In genomic region chr4:42945952-42946351, GRCm38 (mm10) we compare ENCODE assay signal across 9 mouse cellular contexts. TPM values are rescaled to one million over a fixed set of nuclear protein-coding genes. Genes with fewer than 3 reads are reported as not detected.
DNase-seq lines count a peak whose midpoint lies in the region; ATAC-seq and TF ChIP-seq lines count a peak whose summit lies in the region.
"Had no signal": no experiment of that assay in that cellular context is flagged by ENCODE, and none has a peak within 500 bp of the region (broad histone marks: within the 10 kb centered on the region; RNA-seq: fewer than 3 reads in every experiment).

No protein-coding gene starts in this region.

- no peaks in the 10 kb centered on the region for H3K36me3 ChIP-seq in heart, postnatal 0 days (replicated peaks; ENCODE audit: control insufficient read depth, insufficient read depth, low read length)
- H3K36me3 ChIP-seq in heart, embryonic 11.5 days (ENCODE audit: control insufficient read depth, insufficient read depth, low read length): no peaks in the 10 kb centered on the region
- no peaks in the 10 kb centered on the region for H3K36me3 ChIP-seq in ES-E14 (ENCODE audit: control insufficient read depth, insufficient read depth, low read length, poor library complexity, severe bottlenecking)
- H3K36me3 ChIP-seq in midbrain, embryonic 16.5 days (ENCODE audit: control insufficient read depth, insufficient read depth, low read length): no peaks in the 10 kb centered on the region

- H3K9ac ChIP-seq in heart, postnatal 0 days (replicated peaks; ENCODE audit: low read depth, low read length): no peak overlapping the region
- H3K9ac ChIP-seq in heart, embryonic 11.5 days (ENCODE audit: low read depth, low read length): no peak overlapping the region
- no peak overlapping the region for H3K9ac ChIP-seq in ES-E14 (ENCODE audit: insufficient read depth, low read depth, low read length, poor library complexity, severe bottlenecking)
- H3K9ac ChIP-seq in midbrain, embryonic 16.5 days (ENCODE audit: low read depth, low read length): peak overlapping the region; percentile 37; the same call in 1 of the 2 replicates

- peak; percentile 37 for DNase-seq in heart, postnatal 0 days (ENCODE audit: low spot score)
- peak; percentile 65 for DNase-seq in ES-E14 (ENCODE audit: low read depth, low spot score)
- peak; percentile 77 for DNase-seq in cerebellum, adult 9-10 months
- peak; percentile 71 for DNase-seq in heart, postnatal 4 days
- DNase-seq in left cerebral cortex, postnatal 14 days (ENCODE audit: low spot score in 2 of 2): peak; percentile 85 to 91

- H3K4me2 ChIP-seq in heart, postnatal 0 days (ENCODE audit: low read depth, low read length): no peak overlapping the region
- no peak overlapping the region for H3K4me2 ChIP-seq in heart, embryonic 11.5 days
- peak overlapping the region; percentile 44 for H3K4me2 ChIP-seq in midbrain, embryonic 16.5 days (ENCODE audit: low read length)

- WGBS in heart, postnatal 0 days: 4% methylated on average over 5 of the region's 5 CpGs
- WGBS in heart, embryonic 11.5 days (ENCODE audit: insufficient replicate concordance): 6% methylated on average over 5 of the region's 5 CpGs
- 4% methylated on average over 5 of the region's 5 CpGs for WGBS in midbrain, embryonic 16.5 days

- no peak for TF ChIP-seq EP300 in heart, postnatal 0 days (IDR thresholded peaks at IDR 0.05; ENCODE audit: low read depth)

- H3K4me3 ChIP-seq in heart, postnatal 0 days (ENCODE audit: low read depth, low read length): no peak overlapping the region
- H3K4me3 ChIP-seq in heart, embryonic 11.5 days (ENCODE audit: low read depth, low read length): no peak overlapping the region
- H3K4me3 ChIP-seq in ES-E14 (ENCODE audit: insufficient read depth in 1 of 2, low read depth in 1 of 2, low read length in 2 of 2, poor library complexity in 1 of 2, severe bottlenecking in 1 of 2): no peak overlapping the region
- H3K4me3 ChIP-seq in midbrain, embryonic 16.5 days (ENCODE audit: low read depth, low read length): no peak overlapping the region

- H3K27ac ChIP-seq in heart, postnatal 0 days (ENCODE audit: low read depth): no peak overlapping the region
- no peak overlapping the region for H3K27ac ChIP-seq in heart, embryonic 11.5 days (ENCODE audit: low read depth, low read length)
- no peak overlapping the region for H3K27ac ChIP-seq in ES-E14 (ENCODE audit: insufficient read depth, low read depth, low read length, poor library complexity, severe bottlenecking)
- H3K27ac ChIP-seq in midbrain, embryonic 16.5 days (ENCODE audit: low read length): peak overlapping the region; percentile 93

- in situ Hi-C loops in ES-E14 (cut with MboI; ENCODE audit: low sequenced_read_pairs in 2 of 2, unreplicated experiment in 2 of 2): no loop called here

- no peak for ATAC-seq in heart, postnatal 0 days (ENCODE audit: insufficient read depth, low read depth)
- no peak for ATAC-seq in heart, embryonic 11.5 days (replicated peaks; ENCODE audit: insufficient number of reproducible peaks, low FRiP score, low TSS enrichment)
- no peak for ATAC-seq in midbrain, embryonic 16.5 days
- no peak for ATAC-seq in monocyte, adult 5-6 weeks (replicated peaks; ENCODE audit: insufficient number of reproducible peaks, low FRiP score, low TSS enrichment, poor library complexity, severe bottlenecking)

- intact Hi-C loops in left cerebral cortex, postnatal 14 days (cut with DNase I): loop anchor here (2.0 to 5.0 kb wide), 2 partner anchors 29 to 69 kb away; partner anchors contain the start of gene Phf24

- H3K4me1 ChIP-seq in heart, postnatal 0 days (ENCODE audit: control insufficient read depth, insufficient read depth): peaks cover 8% of the 10 kb centered on the region
- H3K4me1 ChIP-seq in heart, embryonic 11.5 days (ENCODE audit: control insufficient read depth, insufficient read depth, low read length): peaks cover 13% of the 10 kb centered on the region
- H3K4me1 ChIP-seq in ES-E14 (ENCODE audit: control insufficient read depth in 2 of 2, insufficient read depth in 2 of 2, low read length in 2 of 2, poor library complexity in 1 of 2): peaks cover 0 to 2% of the 10 kb centered on the region in 2 experiments; a peak in 1 of 4 replicates
- H3K4me1 ChIP-seq in midbrain, embryonic 16.5 days (ENCODE audit: control insufficient read depth, insufficient read depth, low read length): peaks cover 30% of the 10 kb centered on the region

- H3K9me3 ChIP-seq in heart, postnatal 0 days (replicated peaks; ENCODE audit: control insufficient read depth, low read length): no peaks in the 10 kb centered on the region
- H3K9me3 ChIP-seq in heart, embryonic 11.5 days (replicated peaks; ENCODE audit: control insufficient read depth, low read length): no peaks in the 10 kb centered on the region
- H3K9me3 ChIP-seq in ES-E14 (ENCODE audit: control insufficient read depth, insufficient read depth, low read depth, low read length): no peaks in the 10 kb centered on the region
- no peaks in the 10 kb centered on the region for H3K9me3 ChIP-seq in midbrain, embryonic 16.5 days (replicated peaks; ENCODE audit: control insufficient read depth, low read length, poor library complexity, severe bottlenecking)

- TF ChIP-seq CTCF in heart, postnatal 0 days (IDR thresholded peaks at IDR 0.05; ENCODE audit: low read depth): peak; percentile 65

- no peaks in the 10 kb centered on the region for H3K27me3 ChIP-seq in heart, postnatal 0 days (ENCODE audit: control insufficient read depth, insufficient read depth, low read length)
- peaks cover 37% of the 10 kb centered on the region for H3K27me3 ChIP-seq in heart, embryonic 11.5 days (ENCODE audit: control insufficient read depth, insufficient read depth, low read length)
- H3K27me3 ChIP-seq in midbrain, embryonic 16.5 days (ENCODE audit: control insufficient read depth, insufficient read depth, low read depth, low read length): no peaks in the 10 kb centered on the region

TF ChIP-seq in ES-E14, 5 proteins besides CTCF, POLR2A, EP300 and RAD21:
- TF ChIP-seq ZC3H11A (IDR thresholded peaks at IDR 0.05; ENCODE audit: borderline replicate concordance, low read depth, low read length) (0 out of 2 replicates have a peak, but pooled peaks have one; percentile 26), CHD2 (IDR thresholded peaks at IDR 0.05; ENCODE audit: low read depth, low read length) (no peak)

RNA-seq across cellular contexts. Expression of gene Dnajb5, which starts 3.7 kb away (rescaled TPM):
- total RNA-seq in heart, postnatal 0 days (2014; rRNA removed; ENCODE audit: low replicate concordance): 41.8 and 59.1 TPM in 2 replicates
- 12.5 and 18.2 TPM in 2 replicates for polyA plus RNA-seq in heart, postnatal 0 days (2015; fragmentation: Nextera tagmentation; extraction: Ambion mirVana)
- polyA plus RNA-seq in heart, embryonic 11.5 days (2014; fragmentation: Nextera tagmentation; extraction: Ambion mirVana): 11.8 and 12.9 TPM in 2 replicates
- total RNA-seq in ES-E14 (2012; rRNA removed): 11.8 and 13.3 TPM in 2 replicates
- total RNA-seq in heart, postnatal 4 days (2021): 10 to 100 TPM; 82.4 to 91.9 TPM
- total RNA-seq in left cerebral cortex, postnatal 14 days (2021): 100 to 1,000 TPM; 225 to 284 TPM
- 53.8 and 56.8 TPM in 2 replicates for polyA plus RNA-seq in midbrain, embryonic 16.5 days (2015; fragmentation: Nextera tagmentation; extraction: Ambion mirVana)
- total RNA-seq in monocyte, adult 5-6 weeks (2017): 2.5 to 10.0 TPM (median 6.9 TPM) in 3 replicates

RNA-seq across cellular contexts. Expression of gene 1700022I11Rik, which starts 23.5 kb away (rescaled TPM):
- not detected in 2 replicates for total RNA-seq in heart, postnatal 0 days (2014; rRNA removed; ENCODE audit: low replicate concordance)
- 0.19 and 0.41 TPM in 2 replicates for polyA plus RNA-seq in heart, postnatal 0 days (2015; fragmentation: Nextera tagmentation; extraction: Ambion mirVana)
- polyA plus RNA-seq in heart, embryonic 11.5 days (2014; fragmentation: Nextera tagmentation; extraction: Ambion mirVana): 0.36 and 0.69 TPM in 2 replicates
- 0.58 and 0.74 TPM in 2 replicates for total RNA-seq in ES-E14 (2012; rRNA removed)
- total RNA-seq in heart, postnatal 4 days (2021): not detected
- not detected for total RNA-seq in left cerebral cortex, postnatal 14 days (2021)
- 0.43 and 0.57 TPM in 2 replicates for polyA plus RNA-seq in midbrain, embryonic 16.5 days (2015; fragmentation: Nextera tagmentation; extraction: Ambion mirVana)
- total RNA-seq in monocyte, adult 5-6 weeks (2017): 1.4 TPM in 1 of 3 replicates, not detected in the others
- total RNA-seq: hematopoietic stem cell, adult 5-6 weeks had no signal

RNA-seq across cellular contexts. Expression of gene Phf24, which starts 29.5 kb away (rescaled TPM):
- 4.1 and 13.2 TPM in 2 replicates for total RNA-seq in heart, postnatal 0 days (2014; rRNA removed; ENCODE audit: low replicate concordance)
- polyA plus RNA-seq in heart, postnatal 0 days (2015; fragmentation: Nextera tagmentation; extraction: Ambion mirVana): 5.0 and 5.3 TPM in 2 replicates
- 1.9 and 2.4 TPM in 2 replicates for polyA plus RNA-seq in heart, embryonic 11.5 days (2014; fragmentation: Nextera tagmentation; extraction: Ambion mirVana)
- total RNA-seq in ES-E14 (2012; rRNA removed): 0.04 TPM in 1 of 2 replicates, not detected in the other
- total RNA-seq in heart, postnatal 4 days (2021): 10 to 100 TPM; 15.2 to 23.1 TPM
- total RNA-seq in left cerebral cortex, postnatal 14 days (2021): 100 to 1,000 TPM; 328 to 359 TPM
- polyA plus RNA-seq in midbrain, embryonic 16.5 days (2015; fragmentation: Nextera tagmentation; extraction: Ambion mirVana): 44.1 and 45.8 TPM in 2 replicates
- 0.10 TPM in 1 of 3 replicates, not detected in the others for total RNA-seq in monocyte, adult 5-6 weeks (2017)
- total RNA-seq: hematopoietic stem cell, adult 5-6 weeks had no signal

RNA-seq across cellular contexts. Expression of gene Vcp, which starts 54.4 kb away (rescaled TPM):
- 166 and 201 TPM in 2 replicates for total RNA-seq in heart, postnatal 0 days (2014; rRNA removed; ENCODE audit: low replicate concordance)
- 398 and 438 TPM in 2 replicates for polyA plus RNA-seq in heart, postnatal 0 days (2015; fragmentation: Nextera tagmentation; extraction: Ambion mirVana)
- polyA plus RNA-seq in heart, embryonic 11.5 days (2014; fragmentation: Nextera tagmentation; extraction: Ambion mirVana): 472 and 544 TPM in 2 replicates
- total RNA-seq in ES-E14 (2012; rRNA removed): 155 and 267 TPM in 2 replicates
- total RNA-seq in heart, postnatal 4 days (2021): 100 to 1,000 TPM; 291 to 295 TPM
- total RNA-seq in left cerebral cortex, postnatal 14 days (2021): 100 to 1,000 TPM; 223 to 226 TPM
- polyA plus RNA-seq in midbrain, embryonic 16.5 days (2015; fragmentation: Nextera tagmentation; extraction: Ambion mirVana): 498 and 509 TPM in 2 replicates
- 146 to 168 TPM (median 150 TPM) in 3 replicates for total RNA-seq in monocyte, adult 5-6 weeks (2017)

Comparison
In these comparisons a context has a peak if more than half of its experiments do, and no peak if none do; other contexts are left out.
1. DNase-seq: peak in every context shown above with its lines; median percentile 88 in left cerebral cortex, postnatal 14 days; 77 in cerebellum, adult 9-10 months; 71 in heart, postnatal 4 days; 65 in ES-E14; 37 in heart, postnatal 0 days.
2. RNA of gene Phf24, which starts 29.5 kb away (total RNA-seq): 328 to 359 TPM in left cerebral cortex, postnatal 14 days; 15.2 to 23.1 TPM in heart, postnatal 4 days, 4.1 to 13.2 TPM in heart, postnatal 0 days, 0.04 TPM in ES-E14 and 0.10 TPM in monocyte, adult 5-6 weeks; every median in the first group is over 10 times any median in the second.